Mouse (Mus musculus) limb, embryonic 15.5 days (tissue): ENCODE data around the gene Chadl. TPM values are rescaled to one million over a fixed set of nuclear protein-coding genes. Genes with fewer than 3 reads are reported as not detected.
"Not testable (repeated sequence)": the region's sequence is repeated elsewhere in the genome, so short reads cannot be mapped to it uniquely, and the experiment has no call there.

Experiments
- ATAC-seq: fragments of 200-750 bp; cut with Nextera tagmentation; 2 replicates; pipeline ENCODE4 v1.8.0; 2017; ENCODE audit warnings: low read depth, moderate TSS enrichment; ENCODE audit not compliant: insufficient number of reproducible peaks, low FRiP score, low TSS enrichment
- H3K27ac ChIP-seq: fragments of 300-500 bp; sonication (generic); 2 replicates; pipeline ENCODE4 v1.5.1; 2015; ENCODE audit warnings: moderate library complexity, mild to moderate bottlenecking, inconsistent platforms
- H3K27me3 ChIP-seq: fragments of 300-500 bp; sonication (generic); 2 replicates; pipeline ENCODE4 v1.6.1; 2015; ENCODE audit warnings: inconsistent platforms
- H3K36me3 ChIP-seq: fragments of 300-500 bp; sonication (generic); 2 replicates; pipeline ENCODE4 v1.6.1; 2015; ENCODE audit warnings: inconsistent platforms
- H3K4me1 ChIP-seq: fragments of 300-500 bp; sonication (generic); 2 replicates; pipeline ENCODE4 v1.6.1; 2015; ENCODE audit warnings: inconsistent platforms
- H3K4me2 ChIP-seq: fragments of 300-500 bp; sonication (generic); 2 replicates; pipeline ENCODE4 v1.6.1; 2015; ENCODE audit warnings: mild to moderate bottlenecking, inconsistent platforms
- H3K4me3 ChIP-seq: fragments of 300-500 bp; sonication (generic); 2 replicates; pipeline ENCODE4 v1.5.1; 2015; ENCODE audit warnings: mild to moderate bottlenecking, inconsistent platforms
- H3K9ac ChIP-seq: fragments of 300-500 bp; sonication (generic); 2 replicates; pipeline ENCODE4 v1.6.1; 2015; ENCODE audit warnings: inconsistent platforms
- H3K9me3 ChIP-seq: fragments of 300-500 bp; sonication (generic); 2 replicates; pipeline ENCODE4 v1.6.1; 2016; ENCODE audit warnings: inconsistent platforms
- WGBS: fragments of 180-500 bp; shearing (Covaris S2); methylation state at CpG from one replicate; pipeline ENCODE4 v1.1.7; 2015; 5-methylcytosine and 5-hydroxymethylcytosine counted together
- polyA plus RNA-seq: library from polyadenylated mRNA; unstranded; fragments of >200 nt; fragmentation: Nextera tagmentation; extraction: Ambion mirVana; gene quantifications from 2 replicates; pipeline ENCODE4 v1.2.1, GENCODE M21; 2015

Chadl gene
- polyA plus RNA-seq = 15.2 and 15.3 TPM in 2 replicates

DNA sequence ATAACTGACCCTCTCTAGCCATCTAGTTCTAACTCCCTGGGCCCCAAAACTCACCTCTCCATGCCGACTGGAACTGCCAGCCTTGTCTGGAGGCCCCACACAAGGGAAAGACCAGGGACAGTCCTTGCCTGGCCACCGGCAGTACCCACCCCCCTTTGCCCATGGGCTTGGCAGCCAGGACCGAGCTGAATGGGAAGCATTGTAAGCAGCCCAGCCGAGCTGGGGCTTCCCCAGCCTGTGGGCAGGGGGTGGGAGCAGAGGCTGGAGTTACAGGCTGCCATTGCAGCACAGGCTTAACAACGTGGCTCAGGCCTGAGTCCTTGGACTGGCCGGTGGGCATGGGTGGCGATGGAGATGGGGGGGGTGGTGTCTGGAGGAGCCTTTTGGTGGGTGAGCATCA lies at the start of gene Chadl:
Gene Chadl (minus strand): TSS at position 113 of the 400 bp plus-strand sequence.
- 53% methylated on average over 7 of the region's 7 CpGs for WGBS
- Histone ChIP-seq H3K27ac (peak within 1 kb of the TSS; percentile 72), H3K4me2 (peak within 1 kb of the TSS; percentile 21), H3K4me3 (peak within 1 kb of the TSS; percentile 25), H3K9ac (no peak within 1 kb of the TSS), H3K9me3 (no peaks in the 10 kb centered on the region), H3K36me3 (0 out of 2 replicates have a peak, but pooled peaks cover 2% of the 10 kb centered on the region), H3K27me3 (peaks cover 25% of the 10 kb centered on the region), H3K4me1 (peaks cover 32% of the 10 kb centered on the region)
- peak; percentile 42; the same call in 1 of the 2 replicates for ATAC-seq

DNA sequence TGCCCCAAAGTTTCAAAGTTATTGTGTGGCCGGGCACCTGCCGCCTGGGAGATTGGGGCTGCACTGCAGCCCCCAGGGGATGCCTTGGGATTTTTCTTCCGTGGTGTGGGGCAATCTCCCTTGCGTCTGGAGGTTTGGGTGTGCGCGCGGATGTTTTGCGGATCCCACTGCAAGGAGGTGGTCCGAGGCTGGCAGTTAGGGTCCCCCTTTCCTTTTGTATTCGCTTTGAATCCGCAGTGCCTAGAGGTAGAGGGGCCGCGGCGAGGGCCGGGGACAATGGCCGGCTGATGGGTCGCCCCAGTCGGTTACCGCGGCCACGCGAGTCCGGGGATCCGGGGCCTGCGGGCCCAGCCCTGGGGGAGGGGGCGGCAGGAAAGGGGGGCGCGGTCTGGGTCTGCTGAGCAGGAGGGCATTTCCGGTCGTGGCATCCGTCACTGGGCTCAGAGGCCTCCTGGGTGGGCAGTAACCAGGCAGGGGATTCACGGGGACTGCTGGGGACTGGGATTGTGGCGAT lies 48.6 kb upstream of the Chadl start:
- ATAC-seq = peak; percentile 74
- WGBS = 1% methylated on average over 32 of the region's 33 CpGs
- Histone ChIP-seq H3K4me2 (peak overlapping the region; percentile 79), H3K4me3 (peak overlapping the region; percentile 98), H3K36me3 (no peaks in the 10 kb centered on the region), H3K9me3 (no peaks in the 10 kb centered on the region), H3K4me1 (peaks cover 15% of the 10 kb centered on the region), H3K9ac (peak overlapping the region; percentile 94), H3K27ac (peak overlapping the region; percentile 94), H3K27me3 (no peaks in the 10 kb centered on the region)

DNA sequence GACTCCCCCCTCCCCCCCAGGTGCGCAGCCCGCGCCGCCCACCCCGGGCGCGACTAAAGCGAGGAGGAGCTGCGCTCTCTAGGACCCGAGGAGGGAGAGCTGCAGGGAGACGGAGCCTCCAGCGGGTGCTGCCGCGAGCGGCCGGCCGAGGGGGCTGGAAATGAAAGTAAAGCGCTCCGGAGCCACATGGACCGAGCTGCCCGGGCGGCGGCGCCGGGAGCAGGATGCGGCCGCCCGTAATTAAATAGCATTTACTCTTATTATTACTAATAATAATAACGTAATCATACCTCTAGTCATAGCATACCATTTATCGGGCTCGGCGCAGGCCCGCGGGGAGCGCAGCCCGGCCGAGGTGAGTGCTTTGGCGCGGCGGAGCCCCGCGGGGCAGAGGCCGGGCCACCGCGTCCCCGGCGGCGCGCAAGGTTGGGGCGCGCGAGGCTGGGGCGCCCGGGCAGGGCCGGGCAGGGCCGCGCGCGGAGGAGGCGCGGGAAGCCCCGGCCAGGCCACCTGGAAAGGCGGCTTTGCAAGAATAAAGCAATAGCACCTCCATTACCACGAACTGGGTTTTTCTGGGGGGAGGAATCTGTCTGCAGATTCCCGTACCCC lies 48.0 kb upstream of the Chadl start, which contains the start of the genes Zc3h7b and Rangap1:
Gene Zc3h7b (plus strand): TSS at position 66 of the 609 bp plus-strand sequence.
Gene Rangap1 (minus strand): TSS at position 539 of the 609 bp plus-strand sequence.
- Histone ChIP-seq H3K4me1 (peaks cover 15% of the 10 kb centered on the region), H3K9me3 (no peaks in the 10 kb centered on the region), H3K36me3 (no peaks in the 10 kb centered on the region), H3K9ac (peak within 1 kb of the TSS; percentile 94), H3K27me3 (no peaks in the 10 kb centered on the region), H3K4me2 (peak within 1 kb of the TSS; percentile 79), H3K4me3 (peak within 1 kb of the TSS; percentile 98), H3K27ac (peak within 1 kb of the TSS; percentile 94)
- WGBS = under 1% methylated on average over 63 of the region's 65 CpGs
- ATAC-seq = peak; percentile 74

DNA sequence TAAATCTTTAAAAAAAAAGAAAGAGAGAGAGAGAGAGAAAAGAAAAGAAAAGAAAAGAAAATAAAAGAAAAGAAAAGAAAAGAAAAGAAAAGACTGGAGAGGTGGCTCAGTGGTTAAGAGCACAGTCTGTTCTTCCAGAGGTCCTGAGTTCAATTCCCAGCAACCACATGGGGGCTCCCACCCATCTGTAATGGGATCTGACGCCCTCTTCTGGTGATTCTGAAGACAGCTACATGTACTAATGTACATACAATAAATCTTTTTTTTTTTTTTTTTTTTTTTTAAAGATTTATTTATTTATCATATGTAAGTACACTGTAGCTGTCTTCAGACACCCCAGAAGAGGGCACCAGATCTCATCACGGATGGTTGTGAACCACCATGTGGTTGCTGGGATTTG lies 45.3 kb upstream of the Chadl start:
- H3K4me3 ChIP-seq, H3K27ac ChIP-seq, H3K27me3 ChIP-seq, H3K9ac ChIP-seq, H3K4me2 ChIP-seq, ATAC-seq, H3K9me3 ChIP-seq, H3K36me3 ChIP-seq: not testable (repeated sequence)
- peaks cover 15% of the 10 kb centered on the region for H3K4me1 ChIP-seq
- WGBS = 42% methylated on average over 2 of the region's 2 CpGs

DNA sequence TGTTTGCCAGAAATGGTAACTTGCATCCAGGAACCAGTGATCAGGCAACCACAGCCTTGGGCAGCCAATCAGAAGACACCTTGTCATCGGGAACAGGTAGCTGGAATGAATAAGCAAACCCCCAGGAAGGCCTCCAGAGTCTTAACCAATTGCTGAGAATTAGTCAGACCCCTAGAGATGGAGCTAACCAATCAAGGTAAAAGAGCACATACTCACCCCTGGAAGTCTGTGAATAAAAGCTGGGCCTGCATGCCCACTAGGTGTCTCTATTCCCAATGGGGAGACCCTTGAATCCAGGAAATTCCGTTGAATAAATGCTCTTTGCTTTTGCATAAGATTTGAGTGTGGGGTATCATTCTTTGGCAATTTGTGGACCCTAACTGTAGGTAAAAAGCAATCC lies 42.8 kb upstream of the Chadl start:
- no peak overlapping the region for H3K9ac ChIP-seq
- no peak for ATAC-seq

DNA sequence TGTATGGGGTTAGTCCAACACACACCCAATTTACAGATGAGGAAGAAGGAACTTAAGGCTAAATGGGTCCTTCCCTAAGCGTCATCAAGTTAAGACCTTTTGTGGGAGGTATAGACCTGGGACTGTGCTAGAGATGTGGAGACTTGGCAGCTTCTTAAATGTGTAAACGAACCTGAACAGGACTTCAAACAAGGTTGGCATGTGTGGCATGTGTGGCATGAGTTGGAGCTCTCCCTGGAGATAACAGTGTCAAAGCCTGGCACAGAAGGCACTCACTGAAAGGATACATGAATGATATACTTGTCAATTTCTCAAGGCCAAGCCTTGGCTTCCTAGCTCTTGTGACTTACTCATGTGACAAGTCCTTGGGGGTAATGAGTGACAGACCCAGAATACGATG lies 42.2 kb upstream of the Chadl start:
- H3K36me3 ChIP-seq = no peaks in the 10 kb centered on the region
- no peak overlapping the region for H3K4me3 ChIP-seq
- no peak overlapping the region for H3K4me2 ChIP-seq
- 83% methylated on average over 3 of the region's 3 CpGs for WGBS
- no peak overlapping the region for H3K9ac ChIP-seq
- no peak for ATAC-seq
- no peaks in the 10 kb centered on the region for H3K9me3 ChIP-seq
- peaks cover 2% of the 10 kb centered on the region; the same call in 1 of the 2 replicates for H3K4me1 ChIP-seq
- no peaks in the 10 kb centered on the region for H3K27me3 ChIP-seq
- no peak overlapping the region for H3K27ac ChIP-seq

More for the DNA sequence above, 42.8 kb upstream of the Chadl start:
- no peaks in the 10 kb centered on the region for H3K27me3 ChIP-seq
- H3K27ac ChIP-seq = no peak overlapping the region
- peaks cover 5% of the 10 kb centered on the region; the same call in 1 of the 2 replicates for H3K4me1 ChIP-seq
- H3K4me2 ChIP-seq = no peak overlapping the region
- H3K4me3 ChIP-seq = no peak overlapping the region
- no peaks in the 10 kb centered on the region for H3K9me3 ChIP-seq
- WGBS = 14% methylated on average over 2 of the region's 2 CpGs
- no peaks in the 10 kb centered on the region for H3K36me3 ChIP-seq

DNA sequence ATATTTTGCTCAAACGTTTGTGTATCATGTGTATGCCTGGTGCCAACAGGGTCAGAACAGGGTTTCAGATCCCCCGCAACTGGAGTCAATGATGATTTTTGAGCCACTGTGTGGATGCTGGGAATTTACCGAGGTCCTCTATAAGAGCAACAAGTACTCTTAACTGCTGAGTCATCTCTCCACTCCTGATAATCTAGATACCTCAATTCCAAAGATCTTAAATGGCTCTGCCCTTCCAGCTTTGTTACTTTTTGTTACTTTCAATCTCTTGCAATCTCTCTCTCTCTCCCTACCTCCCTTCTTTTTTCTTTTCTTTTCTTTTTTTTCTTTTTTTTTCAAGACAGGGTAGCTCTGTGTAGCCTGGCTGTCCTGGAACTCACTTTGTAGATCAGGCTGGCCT lies 38.0 kb upstream of the Chadl start:
- 59% methylated on average over 3 of the region's 3 CpGs for WGBS
- Histone ChIP-seq H3K4me2 (no peak overlapping the region), H3K4me3 (no peak overlapping the region), H3K27me3 (no peaks in the 10 kb centered on the region), H3K27ac (no peak overlapping the region), H3K4me1 (no peaks in the 10 kb centered on the region; the same call in 1 of the 2 replicates), H3K9ac (no peak overlapping the region), H3K9me3 (no peaks in the 10 kb centered on the region), H3K36me3 (no peaks in the 10 kb centered on the region)
- ATAC-seq = no peak

DNA sequence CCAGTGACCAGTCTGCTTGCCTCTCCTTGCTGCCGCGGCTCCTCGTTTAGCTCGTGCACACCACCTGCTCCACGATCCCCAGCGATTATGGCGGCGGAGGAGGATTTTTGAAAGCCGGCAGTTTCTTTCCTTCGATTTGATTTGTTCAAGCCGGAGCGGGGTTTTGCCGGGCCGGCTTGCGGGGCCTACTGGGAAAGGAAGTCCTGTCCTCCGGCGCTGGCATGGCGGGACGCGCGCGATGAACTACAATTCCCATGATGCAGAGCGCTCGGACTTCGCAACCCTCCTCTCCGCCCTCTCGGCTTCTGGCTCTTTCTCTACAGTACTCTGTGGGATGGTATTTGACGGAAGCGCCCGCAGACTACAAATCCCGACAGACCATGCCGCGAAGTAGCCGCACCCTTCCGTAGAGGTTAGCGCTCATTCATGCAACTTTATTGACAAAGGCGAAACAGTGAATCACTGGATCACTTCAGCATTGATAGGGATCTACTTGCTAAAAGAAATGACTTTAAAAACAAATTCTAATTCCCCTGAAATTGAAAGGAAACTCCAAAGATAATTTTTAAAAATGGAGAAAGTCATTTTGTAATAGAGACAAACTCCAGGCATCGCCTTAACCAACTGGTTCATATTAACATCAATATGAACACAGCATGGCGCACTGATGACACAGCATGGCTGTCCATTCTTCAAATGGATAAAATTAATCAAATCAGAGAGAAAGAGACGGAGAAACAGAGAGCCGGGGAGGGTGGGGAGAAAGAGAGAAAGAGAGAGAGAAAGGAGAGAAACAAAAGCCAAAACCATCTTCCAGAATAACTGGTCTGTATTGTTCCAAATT lies 32.9 kb upstream of the Chadl start:
- peak overlapping the region; percentile 96 for H3K4me2 ChIP-seq
- 5% methylated on average over 41 of the region's 41 CpGs for WGBS
- peak overlapping the region; percentile 76 for H3K9ac ChIP-seq
- H3K27me3 ChIP-seq = no peaks in the 10 kb centered on the region
- peak; percentile 98 for ATAC-seq
- H3K27ac ChIP-seq = peak overlapping the region; percentile 69
- peaks cover 13% of the 10 kb centered on the region for H3K4me1 ChIP-seq
- 0 out of 2 replicates have a peak, but pooled peaks cover 7% of the 10 kb centered on the region for H3K36me3 ChIP-seq
- no peaks in the 10 kb centered on the region for H3K9me3 ChIP-seq
- H3K4me3 ChIP-seq = peak overlapping the region; percentile 97

DNA sequence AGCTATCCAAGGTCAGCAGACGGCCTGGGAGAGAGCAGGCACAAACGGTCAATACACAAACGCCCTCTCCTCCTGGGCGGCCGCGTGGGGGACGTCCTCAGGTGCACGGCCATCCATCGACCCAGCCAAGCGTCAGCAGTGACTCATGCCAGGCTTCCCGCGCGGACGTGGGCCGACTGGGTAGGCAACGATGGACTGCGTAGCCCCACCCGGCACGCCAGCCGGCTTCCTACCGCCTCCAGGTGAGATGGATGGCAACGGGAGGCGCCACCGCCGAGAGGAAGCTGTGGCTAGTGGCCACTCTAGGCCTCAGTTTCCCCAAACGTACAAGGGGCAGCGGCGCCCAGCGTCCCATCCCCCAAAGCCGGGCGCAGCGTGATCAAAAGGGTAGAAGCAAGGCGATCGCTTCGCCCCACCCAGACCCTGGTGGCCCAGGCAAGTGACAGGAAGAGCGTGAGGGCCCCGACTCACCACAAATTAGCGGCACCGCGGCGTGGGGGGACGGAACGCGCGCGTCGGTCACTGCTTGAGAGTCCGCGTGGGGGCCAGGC lies 32.2 kb upstream of the Chadl start:
- Histone ChIP-seq H3K27ac (peak overlapping the region; percentile 69), H3K9me3 (no peaks in the 10 kb centered on the region), H3K4me3 (peak overlapping the region; percentile 97), H3K27me3 (no peaks in the 10 kb centered on the region), H3K36me3 (peaks cover 12% of the 10 kb centered on the region; the same call in 1 of the 2 replicates), H3K9ac (peak overlapping the region; percentile 76), H3K4me1 (peaks cover 13% of the 10 kb centered on the region), H3K4me2 (peak overlapping the region; percentile 96)
- under 1% methylated on average over 49 of the region's 49 CpGs for WGBS
- ATAC-seq = peak; percentile 4; the same call in 1 of the 2 replicates

DNA sequence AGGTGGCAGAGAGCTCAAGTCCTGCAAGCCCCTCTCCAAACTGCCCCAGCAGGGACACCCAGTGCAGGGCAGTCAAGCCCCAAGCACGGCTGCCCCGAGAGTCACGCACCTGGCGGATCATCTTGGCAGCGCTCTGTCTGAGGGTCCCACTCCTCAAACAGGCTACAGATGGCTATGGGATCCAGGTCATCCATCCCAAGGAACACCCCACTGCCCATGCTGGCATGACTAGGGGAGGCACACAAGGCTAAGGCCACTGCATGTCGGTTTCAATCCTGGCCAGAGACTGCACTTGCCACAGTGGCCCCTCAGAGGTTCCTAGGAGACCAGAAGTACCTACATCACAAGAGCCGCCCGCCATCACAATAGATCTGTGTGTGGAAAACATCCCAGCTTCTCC lies 28.9 kb upstream of the Chadl start:
- Histone ChIP-seq H3K9me3 (no peaks in the 10 kb centered on the region), H3K4me1 (peaks cover 13% of the 10 kb centered on the region), H3K4me3 (no peak overlapping the region), H3K27me3 (no peaks in the 10 kb centered on the region), H3K4me2 (no peak overlapping the region), H3K36me3 (peaks cover 45% of the 10 kb centered on the region), H3K9ac (no peak overlapping the region), H3K27ac (no peak overlapping the region)
- no peak for ATAC-seq
- WGBS = 94% methylated on average over 8 of the region's 8 CpGs

DNA sequence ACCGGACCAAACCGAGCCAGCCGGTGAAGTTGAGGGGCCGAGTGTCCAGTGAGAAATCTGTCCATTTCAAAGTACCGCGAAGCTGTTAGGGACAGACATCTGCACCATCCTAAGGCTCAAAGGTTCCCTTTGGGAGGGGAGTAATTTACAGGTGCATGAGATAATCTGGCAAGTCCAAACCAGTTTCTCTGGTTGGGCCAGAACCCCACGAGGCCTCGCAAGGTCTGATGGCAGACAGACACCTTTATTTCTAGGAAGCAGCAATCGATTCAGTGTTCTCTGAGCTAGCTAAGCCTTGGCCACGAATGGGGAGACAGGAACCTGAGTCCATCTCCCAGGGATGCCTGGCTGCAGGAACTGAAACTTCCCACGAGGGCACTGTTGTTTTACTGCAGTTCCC lies 26.6 kb upstream of the Chadl start:
- WGBS = 81% methylated on average over 11 of the region's 11 CpGs
- ATAC-seq = no peak
- Histone ChIP-seq H3K4me2 (no peak overlapping the region), H3K4me3 (no peak overlapping the region), H3K4me1 (peaks cover 6% of the 10 kb centered on the region), H3K9ac (no peak overlapping the region), H3K9me3 (no peaks in the 10 kb centered on the region), H3K27me3 (no peaks in the 10 kb centered on the region), H3K36me3 (peaks cover 68% of the 10 kb centered on the region), H3K27ac (no peak overlapping the region)
